Mouse (Mus musculus) left cerebral cortex, adult 8-10 months (tissue): ENCODE data around the gene Fam117b. TPM values are rescaled to one million over a fixed set of nuclear protein-coding genes. Genes with fewer than 3 reads are reported as not detected.

Source experiments
- DNase-seq, 2 experiments: peaks; one replicate each; pipeline ENCODE4 v3.0.0; 2022; ENCODE audit warnings: low spot score in 2 of 2
- total RNA-seq, 4 experiments: library from RNA; stranded (reverse); gene quantifications; 2 replicates each; pipeline ENCODE4 v1.2.4; 2022

The Fam117b gene
- total RNA-seq, 4 experiments from 2014 or later = 54.9 to 60.2 (median 57.9) TPM

- DNase-seq = peak; percentile 54 to 69
Observed at GRCm38 (mm10) chr1:59913195-59913868, 526 bp downstream of the Fam117b start.

GRCm38 (mm10) chr1:59913869-59914225, 1.0 kb downstream of the Fam117b start:
- no peak for DNase-seq

- no peak for DNase-seq
Observed at GRCm38 (mm10) chr1:59914799-59915198, 2.0 kb downstream of the Fam117b start.

GRCm38 (mm10) chr1:59915843-59916610, 3.2 kb downstream of the Fam117b start:
- DNase-seq = no peak

GRCm38 (mm10) chr1:59917401-59917800, 4.6 kb downstream of the Fam117b start:
- DNase-seq = no peak

- DNase-seq = no peak
Observed at GRCm38 (mm10) chr1:59918075-59918474, 5.3 kb downstream of the Fam117b start.

- DNase-seq = no peak
Observed at GRCm38 (mm10) chr1:59923201-59923600, 10.4 kb downstream of the Fam117b start.

- DNase-seq = no peak
Observed at GRCm38 (mm10) chr1:59923673-59924072, 10.9 kb downstream of the Fam117b start.

- DNase-seq = no peak
Observed at GRCm38 (mm10) chr1:59924411-59924810, 11.6 kb downstream of the Fam117b start.

GRCm38 (mm10) chr1:59926021-59926672, 13.3 kb downstream of the Fam117b start:
- DNase-seq = no peak

- DNase-seq = no peak
Observed at GRCm38 (mm10) chr1:59927131-59927680, 14.4 kb downstream of the Fam117b start.

GRCm38 (mm10) chr1:59930926-59931325, 18.1 kb downstream of the Fam117b start:
- no peak for DNase-seq

GRCm38 (mm10) chr1:59932991-59933390, 20.2 kb downstream of the Fam117b start:
- DNase-seq = no peak

GRCm38 (mm10) chr1:59941063-59941462, 28.3 kb downstream of the Fam117b start:
- no peak for DNase-seq

GRCm38 (mm10) chr1:59942057-59942790, 29.4 kb downstream of the Fam117b start:
- DNase-seq = no peak

- DNase-seq = no peak
Observed at GRCm38 (mm10) chr1:59943825-59944224, 31.0 kb downstream of the Fam117b start.

GRCm38 (mm10) chr1:59945969-59946368, 33.2 kb downstream of the Fam117b start:
- DNase-seq = no peak

GRCm38 (mm10) chr1:59947509-59947908, 34.7 kb downstream of the Fam117b start:
- no peak for DNase-seq

GRCm38 (mm10) chr1:59957206-59957605, 44.4 kb downstream of the Fam117b start:
- no peak for DNase-seq

- no peak for DNase-seq
Observed at GRCm38 (mm10) chr1:59959941-59960340, 47.1 kb downstream of the Fam117b start.

GRCm38 (mm10) chr1:59966171-59966785, 53.5 kb downstream of the Fam117b start:
- DNase-seq = no peak
